Mouse (Mus musculus) cerebellum, postnatal 25 days (tissue): ENCODE results near the gene Gm49340.
"Not testable (repeated sequence)": the region's sequence is repeated elsewhere in the genome, so short reads cannot be mapped to it uniquely, and the experiment has no call there.

Experiments used
- DNase-seq, 2 experiments: peaks; one replicate each; pipeline ENCODE4 v3.0.0; 2021; ENCODE audit warnings: mixed read lengths in 2 of 2

Gm49340 gene

DNA sequence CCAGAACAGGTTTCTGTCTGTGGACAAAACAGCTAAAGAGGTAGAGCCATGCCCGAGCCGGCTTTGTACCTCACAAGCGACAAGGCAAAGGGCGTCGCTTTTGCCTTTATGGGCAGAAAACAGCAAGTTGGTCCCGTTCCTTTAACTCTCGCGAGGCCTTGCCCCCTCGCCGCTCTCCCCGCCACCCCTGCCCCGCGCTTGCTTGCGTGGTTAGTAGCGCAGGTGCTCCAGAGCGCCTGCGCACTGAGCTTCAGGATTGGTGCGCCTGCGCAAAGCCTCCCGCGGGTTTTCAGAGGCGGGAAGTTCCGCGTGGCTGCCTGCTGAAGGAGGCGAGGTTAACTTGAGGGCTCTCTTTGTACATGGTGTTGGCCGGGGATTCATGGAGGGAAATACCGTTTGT is at the start of gene Gm49340, which contains the start of the genes Aspa and Spata22:
Gene Gm49340, plus strand, starts transcription at position 300 of the 400 bp plus-strand sequence.
Gene Aspa, minus strand, starts transcription at position 155 of the 400 bp plus-strand sequence.
Gene Spata22, plus strand, starts transcription at position 300 of the 400 bp plus-strand sequence.
- no peak for DNase-seq

DNA sequence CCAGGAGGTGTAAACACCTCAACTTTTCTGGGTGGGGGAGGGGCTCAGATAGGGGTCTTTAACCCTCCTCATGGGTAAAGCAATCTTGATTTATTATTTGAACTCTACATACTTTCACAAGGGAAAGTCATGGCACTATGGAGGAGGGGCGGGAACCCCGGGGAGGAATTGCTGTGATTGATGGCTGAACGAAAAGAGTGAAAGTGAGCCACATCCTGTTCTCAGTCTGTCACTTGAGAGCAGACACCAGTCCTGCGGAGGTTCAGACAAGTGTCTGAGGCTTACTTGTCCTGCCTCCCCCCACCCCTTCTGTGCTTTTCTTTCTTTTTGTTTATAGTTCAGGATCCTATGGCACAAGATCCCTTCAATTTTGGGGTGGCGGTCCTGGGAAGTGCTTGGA is 48.8 kb upstream of the Gm49340 start:
- DNase-seq: no peak

GRCm38 (mm10) chr11:73281528-73282027 is 48.0 kb upstream of the Gm49340 start:
- peak; percentile 74 to 75 for DNase-seq

DNA sequence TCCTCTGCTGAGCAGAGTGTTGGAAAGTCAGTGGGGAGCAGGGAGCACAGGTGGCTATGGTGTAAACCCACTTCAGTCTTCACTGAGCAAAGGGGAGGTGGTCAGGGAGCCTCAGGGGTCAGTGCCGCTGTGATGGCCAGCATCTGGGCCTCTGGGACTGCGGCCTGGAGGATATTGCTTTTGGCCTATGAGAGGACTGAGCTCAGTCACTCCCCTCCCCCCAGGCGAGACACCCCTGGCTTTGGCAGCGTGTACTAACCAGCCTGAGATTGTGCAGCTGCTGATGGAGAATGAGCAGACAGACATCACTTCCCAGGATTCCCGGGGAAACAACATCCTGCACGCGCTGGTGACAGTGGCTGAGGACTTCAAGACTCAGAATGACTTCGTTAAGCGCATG is 46.2 kb upstream of the Gm49340 start:
- peak in 1 of 2 experiments; percentile 9 for DNase-seq

DNA sequence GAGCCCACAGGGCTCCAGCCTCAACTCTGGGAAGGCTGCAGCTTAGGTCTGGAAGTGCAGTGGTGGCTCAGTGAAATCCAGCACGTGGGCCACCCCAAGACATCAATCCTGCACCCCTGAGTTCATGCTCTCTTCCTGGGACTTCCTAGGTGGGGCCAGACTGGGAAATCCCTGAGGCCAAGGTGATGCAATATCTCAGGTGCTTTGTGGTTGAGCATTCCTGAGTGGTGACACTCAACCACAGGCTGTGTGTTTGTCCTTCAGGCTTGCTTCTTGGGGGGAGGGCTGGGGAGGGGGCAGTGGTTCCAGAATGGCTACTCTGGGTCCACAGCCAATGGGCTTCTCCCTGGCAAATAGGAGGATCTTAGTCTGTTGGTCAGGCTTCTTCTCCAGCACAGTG is 45.6 kb upstream of the Gm49340 start:
- no peak for DNase-seq

DNA sequence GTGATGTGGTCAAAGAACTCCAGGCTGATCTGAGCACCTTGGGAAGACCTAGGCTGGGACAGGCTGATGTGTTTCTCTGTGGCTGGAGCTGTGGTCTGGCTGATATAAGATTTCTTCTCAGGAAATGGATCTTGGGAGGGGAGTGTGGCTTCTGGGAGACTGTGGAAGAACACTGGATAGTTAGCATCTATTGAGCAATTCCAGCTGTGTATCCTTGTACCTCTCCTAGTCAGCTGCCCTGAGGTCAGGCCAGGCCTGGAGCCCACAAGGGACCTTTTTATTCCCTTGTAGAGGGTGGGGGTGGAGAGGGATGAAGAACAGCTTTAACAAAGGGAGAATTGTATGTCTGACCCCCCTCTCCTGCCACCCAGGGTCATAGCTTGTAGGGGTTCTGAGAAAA is 45.2 kb upstream of the Gm49340 start:
- no peak for DNase-seq

GRCm38 (mm10) chr11:73289621-73290020 is 39.9 kb upstream of the Gm49340 start:
- DNase-seq: no peak

DNA sequence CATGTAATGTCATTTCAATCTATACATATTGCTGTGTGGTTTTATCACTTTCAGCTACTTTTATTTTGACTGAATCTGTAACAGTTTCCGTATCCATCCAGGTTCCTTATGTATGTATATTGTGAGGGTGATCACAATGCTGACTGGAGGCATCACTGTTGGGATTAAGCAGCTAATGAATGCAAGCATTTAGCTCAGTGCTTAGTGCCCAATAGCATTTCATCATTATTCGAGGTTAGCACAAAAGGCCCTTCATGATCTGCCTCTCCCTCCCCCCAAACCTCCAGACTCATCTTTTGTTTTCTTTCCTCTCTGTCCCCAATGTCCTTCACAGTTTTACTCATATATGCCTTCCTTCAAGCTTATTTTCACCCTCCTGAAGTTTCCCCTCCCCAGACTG is 26.4 kb upstream of the Gm49340 start:
- DNase-seq: no peak

GRCm38 (mm10) chr11:73315961-73316360 is 13.6 kb upstream of the Gm49340 start:
- no peak for DNase-seq

DNA sequence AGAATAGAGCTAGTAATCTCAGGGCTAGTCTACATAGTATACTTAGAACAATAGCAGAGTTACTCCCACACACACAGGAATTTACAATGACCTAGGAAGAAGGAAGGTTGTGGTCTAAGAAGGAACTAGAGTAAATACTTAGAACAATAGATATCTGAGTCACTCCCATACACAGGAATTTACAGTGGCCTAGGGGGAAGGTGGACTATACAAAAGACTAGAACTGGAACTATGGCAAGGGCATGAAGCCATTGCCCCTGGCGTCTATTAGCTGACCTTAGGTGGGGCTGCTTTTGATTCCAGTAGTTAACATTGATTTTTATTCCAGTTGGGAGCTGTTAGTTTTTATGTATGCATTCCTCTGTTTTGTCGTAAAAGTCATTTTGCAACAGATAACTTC is 11.0 kb upstream of the Gm49340 start:
- not testable (repeated sequence) for DNase-seq

GRCm38 (mm10) chr11:73321064-73321463 is 8.5 kb upstream of the Gm49340 start:
- DNase-seq: not testable (repeated sequence)

GRCm38 (mm10) chr11:73323906-73324830 is 5.4 kb upstream of the Gm49340 start:
- DNase-seq: no peak

DNA sequence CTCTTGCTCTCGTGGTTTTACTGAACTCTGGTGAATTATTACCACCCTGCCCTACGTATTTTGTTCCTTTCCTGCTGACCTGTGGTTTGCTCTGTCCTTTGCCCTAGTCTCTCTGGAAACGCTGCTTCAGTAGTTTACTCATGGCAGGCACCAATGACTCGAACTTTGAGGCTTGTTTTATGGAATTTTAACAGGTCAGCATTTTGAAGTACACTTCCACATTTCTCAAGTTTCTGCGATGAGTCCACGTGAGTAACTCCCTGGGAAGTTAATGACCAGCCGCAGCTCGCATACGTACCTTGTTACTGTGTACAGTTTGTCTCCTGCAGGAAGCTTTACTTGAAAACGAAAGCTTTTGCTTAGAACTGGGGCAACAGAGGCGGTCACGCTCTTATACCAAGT is 3.1 kb upstream of the Gm49340 start:
- DNase-seq: no peak

DNA sequence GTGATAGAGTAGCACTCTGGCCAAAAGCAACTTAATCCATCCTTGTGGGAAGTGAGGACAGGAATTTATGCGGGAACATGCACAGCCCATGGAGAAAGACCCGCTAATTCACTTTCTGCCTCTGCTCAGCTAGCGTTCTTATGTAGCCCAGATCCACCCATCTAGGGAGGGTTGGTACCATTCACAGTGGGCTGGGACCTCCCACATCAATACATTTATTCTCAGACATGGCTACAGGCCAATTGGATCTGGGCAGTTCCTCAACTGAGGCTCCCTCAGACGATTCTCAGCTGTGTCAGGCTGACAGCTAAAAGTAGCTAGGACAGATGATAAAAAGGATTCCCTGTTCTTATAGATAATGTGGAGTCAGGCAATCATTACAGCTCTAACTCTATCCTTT is 2.2 kb upstream of the Gm49340 start:
- DNase-seq: no peak

DNA sequence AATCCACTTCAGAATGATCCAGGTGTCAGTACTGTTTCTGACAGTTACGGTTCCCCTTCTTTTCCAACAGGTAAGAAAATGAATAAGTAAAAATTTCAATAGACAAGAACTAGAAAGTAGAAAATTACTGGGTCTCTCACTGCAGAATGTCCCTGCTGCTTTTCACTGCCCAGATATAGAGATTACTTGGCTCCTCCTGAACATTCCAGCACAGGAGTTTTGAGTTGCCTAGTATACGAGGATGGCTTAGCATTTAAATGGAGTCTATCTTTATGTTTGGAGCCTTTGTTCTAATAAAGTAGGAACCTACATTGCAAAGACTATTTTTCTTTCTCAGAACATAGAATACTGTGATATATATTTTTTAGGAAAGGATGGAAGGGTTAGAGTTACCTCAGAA is 3.8 kb downstream of the Gm49340 start:
- DNase-seq: no peak

GRCm38 (mm10) chr11:73336919-73337318 is 7.4 kb downstream of the Gm49340 start:
- no peak for DNase-seq

- no peak for DNase-seq
Measured at GRCm38 (mm10) chr11:73350483-73350882, 20.9 kb downstream of the Gm49340 start, which contains the start of gene Olfr20. TSS of gene Olfr20 (plus strand) at chr11:73350783.

GRCm38 (mm10) chr11:73370946-73371345 is 41.4 kb downstream of the Gm49340 start, which contains the start of gene Olfr376:
TSS of gene Olfr376 (plus strand) at chr11:73371246.
- no peak for DNase-seq

- no peak for DNase-seq
Measured at GRCm38 (mm10) chr11:73395374-73395773, 65.8 kb downstream of the Gm49340 start.

DNA sequence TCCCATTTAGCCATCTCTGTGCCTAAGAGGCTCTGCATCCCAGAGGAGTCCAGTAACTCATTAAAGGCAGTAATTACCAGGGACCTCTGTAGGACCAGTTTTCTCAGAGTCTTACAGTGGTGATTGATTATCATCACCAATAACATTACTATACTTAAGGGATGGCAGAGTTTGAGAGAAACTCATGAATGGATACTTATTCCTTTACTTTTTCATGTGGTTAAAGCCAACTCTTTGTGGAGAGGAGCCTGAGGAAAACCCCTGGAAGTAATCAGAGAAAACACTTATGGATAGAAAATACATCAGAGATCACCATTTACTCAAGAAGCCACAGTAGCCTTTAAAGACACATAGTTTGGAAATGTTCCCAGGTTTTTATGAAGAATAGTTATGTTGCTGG is 70.0 kb downstream of the Gm49340 start, which contains the start of gene Olfr1:
Gene Olfr1, minus strand, starts transcription at position 101 of the 400 bp plus-strand sequence.
- no peak for DNase-seq
